Mouse (Mus musculus) hindbrain, embryonic 14.5 days (tissue): ENCODE data around the gene Pglyrp1. TPM values are rescaled to one million over a fixed set of nuclear protein-coding genes. Genes with fewer than 3 reads are reported as not detected.

Source experiments
- ATAC-seq: fragments of 200-750 bp; cut with Nextera tagmentation; 2 replicates; pipeline ENCODE4 v1.8.0; 2017; ENCODE audit warnings: moderate number of reproducible peaks, mild to moderate bottlenecking, moderate TSS enrichment, moderate library complexity; ENCODE audit not compliant: low FRiP score
- DNase-seq: peaks from one replicate; pipeline ENCODE4 v3.0.0-alpha.2; 2015; ENCODE audit warnings: low spot score
- H3K27ac ChIP-seq: fragments of 300-500 bp; sonication (generic); 2 replicates; pipeline ENCODE4 v1.5.1; 2014; ENCODE audit warnings: mild to moderate bottlenecking, moderate library complexity
- H3K27me3 ChIP-seq: fragments of 300-500 bp; sonication (generic); 2 replicates; pipeline ENCODE4 v1.6.1; 2014; ENCODE audit warnings: mild to moderate bottlenecking, low read length, mixed read lengths; ENCODE audit not compliant: control insufficient read depth, insufficient read depth
- H3K36me3 ChIP-seq: fragments of 300-500 bp; sonication (generic); replicated peaks from 2 replicates; pipeline ENCODE4 v1.6.1; 2014; ENCODE audit not compliant: control insufficient read depth, insufficient read depth
- H3K4me1 ChIP-seq: fragments of 300-500 bp; sonication (generic); replicated peaks from 2 replicates; pipeline ENCODE4 v1.6.1; 2014; ENCODE audit warnings: antibody characterized with exemption, low read length, mixed read lengths; ENCODE audit not compliant: control insufficient read depth, insufficient read depth
- H3K4me2 ChIP-seq: fragments of 300-500 bp; sonication (generic); replicated peaks from 2 replicates; pipeline ENCODE4 v1.6.1; 2014; ENCODE audit warnings: mild to moderate bottlenecking, moderate library complexity
- H3K4me3 ChIP-seq: fragments of 300-500 bp; sonication (generic); replicated peaks from 2 replicates; pipeline ENCODE4 v1.5.1; 2014; ENCODE audit warnings: mild to moderate bottlenecking, low read length
- H3K9ac ChIP-seq: fragments of 300-500 bp; sonication (generic); 2 replicates; pipeline ENCODE4 v1.6.1; 2014
- H3K9me3 ChIP-seq: fragments of 300-500 bp; sonication (generic); 2 replicates; pipeline ENCODE4 v1.6.1; 2016; ENCODE audit warnings: low read length; ENCODE audit not compliant: control insufficient read depth
- WGBS: fragments of 180-500 bp; shearing (Covaris S2); extraction: QIAGEN DNeasy Blood & Tissue Kit; methylation state at CpG from one replicate; pipeline ENCODE4 v1.1.7; 2014; 5-methylcytosine and 5-hydroxymethylcytosine counted together
- polyA plus RNA-seq: library from polyadenylated mRNA; unstranded; fragments of >200 nt; fragmentation: Nextera tagmentation; extraction: Ambion mirVana; gene quantifications from 2 replicates; pipeline ENCODE4 v1.2.1, GENCODE M21; 2014

Gene Pglyrp1
- polyA plus RNA-seq, 1 experiment from 2014 or later: 24.5 TPM

- DNase-seq: no peak
- no peak for ATAC-seq
- Histone ChIP-seq H3K27me3 (no peaks in the 10 kb centered on the region), H3K9ac (no peak overlapping the region), H3K9me3 (no peaks in the 10 kb centered on the region), H3K36me3 (no peaks in the 10 kb centered on the region), H3K27ac (no peak overlapping the region), H3K4me2 (no peak overlapping the region), H3K4me1 (no peaks in the 10 kb centered on the region), H3K4me3 (no peak overlapping the region)
- WGBS: 72% methylated on average over 7 of the region's 7 CpGs
Measured at GRCm38 (mm10) chr7:18878691-18879090, 7.6 kb downstream of the Pglyrp1 start.

GRCm38 (mm10) chr7:18883991-18884744 lies 13.0 kb downstream of the Pglyrp1 start:
- WGBS: 68% methylated on average over 9 of the region's 9 CpGs

GRCm38 (mm10) chr7:18884745-18885422 lies 13.8 kb downstream of the Pglyrp1 start:
- H3K36me3 ChIP-seq: no peaks in the 10 kb centered on the region
- ATAC-seq (no peak), DNase-seq (no peak)
- 59% methylated on average over 13 of the region's 13 CpGs for WGBS
- H3K9me3 ChIP-seq: no peaks in the 10 kb centered on the region
- no peak overlapping the region for H3K4me2 ChIP-seq
- H3K4me1 ChIP-seq: no peaks in the 10 kb centered on the region
- H3K9ac ChIP-seq: no peak overlapping the region
- H3K27ac ChIP-seq: 0 out of 2 replicates have a peak overlapping the region, but pooled peaks have one; percentile 26
- no peak overlapping the region for H3K4me3 ChIP-seq
- H3K27me3 ChIP-seq: no peaks in the 10 kb centered on the region

More at GRCm38 (mm10) chr7:18883991-18884744, 13.0 kb downstream of the Pglyrp1 start:
- H3K4me3 ChIP-seq: no peak overlapping the region
- no peaks in the 10 kb centered on the region for H3K36me3 ChIP-seq
- ATAC-seq (no peak), DNase-seq (no peak)
- no peaks in the 10 kb centered on the region for H3K9me3 ChIP-seq
- H3K4me2 ChIP-seq: no peak overlapping the region
- no peaks in the 10 kb centered on the region for H3K4me1 ChIP-seq
- no peak overlapping the region for H3K9ac ChIP-seq
- H3K27me3 ChIP-seq: no peaks in the 10 kb centered on the region
- H3K27ac ChIP-seq: no peak overlapping the region; the same call in 1 of the 2 replicates

GRCm38 (mm10) chr7:18886963-18887362 lies 15.8 kb downstream of the Pglyrp1 start:
- DNase-seq (no peak), ATAC-seq (no peak)
- Histone ChIP-seq H3K36me3 (no peaks in the 10 kb centered on the region), H3K4me3 (no peak overlapping the region), H3K27ac (no peak overlapping the region), H3K9ac (no peak overlapping the region), H3K27me3 (no peaks in the 10 kb centered on the region), H3K9me3 (no peaks in the 10 kb centered on the region), H3K4me2 (no peak overlapping the region), H3K4me1 (no peaks in the 10 kb centered on the region)
- WGBS: 95% methylated on average over 1 of the region's 1 CpGs

- Histone ChIP-seq H3K9ac (no peak overlapping the region), H3K36me3 (no peaks in the 10 kb centered on the region), H3K27me3 (no peaks in the 10 kb centered on the region), H3K4me1 (peaks cover 14% of the 10 kb centered on the region), H3K4me3 (no peak overlapping the region), H3K4me2 (no peak overlapping the region), H3K9me3 (no peaks in the 10 kb centered on the region), H3K27ac (no peak overlapping the region)
- ATAC-seq: no peak
- WGBS: 93% methylated on average over 8 of the region's 8 CpGs
- DNase-seq: no peak
Measured at GRCm38 (mm10) chr7:18890848-18891247, 19.7 kb downstream of the Pglyrp1 start.

- 22% methylated on average over 33 of the region's 33 CpGs for WGBS
- H3K4me3 ChIP-seq: peak overlapping the region; percentile 36
- H3K36me3 ChIP-seq: no peaks in the 10 kb centered on the region
- ATAC-seq (peak; percentile 67), DNase-seq (peak; percentile 93)
- H3K9me3 ChIP-seq: no peaks in the 10 kb centered on the region
- peak overlapping the region; percentile 87 for H3K4me2 ChIP-seq
- no peak overlapping the region for H3K27ac ChIP-seq
- no peaks in the 10 kb centered on the region for H3K27me3 ChIP-seq
- H3K9ac ChIP-seq: peak overlapping the region; percentile 58
- H3K4me1 ChIP-seq: peaks cover 14% of the 10 kb centered on the region
Measured at GRCm38 (mm10) chr7:18891872-18892599, 20.9 kb downstream of the Pglyrp1 start.

GRCm38 (mm10) chr7:18893009-18893408 lies 21.9 kb downstream of the Pglyrp1 start:
- peaks cover 14% of the 10 kb centered on the region for H3K4me1 ChIP-seq
- ATAC-seq (peak; percentile 32; the same call in 1 of the 2 replicates), DNase-seq (no peak)
- no peak overlapping the region for H3K27ac ChIP-seq
- H3K27me3 ChIP-seq: no peaks in the 10 kb centered on the region
- WGBS: 32% methylated on average over 26 of the region's 27 CpGs
- no peaks in the 10 kb centered on the region for H3K9me3 ChIP-seq
- peak overlapping the region; percentile 58 for H3K9ac ChIP-seq
- H3K4me3 ChIP-seq: peak overlapping the region; percentile 36
- H3K4me2 ChIP-seq: peak overlapping the region; percentile 87
- no peaks in the 10 kb centered on the region for H3K36me3 ChIP-seq

- Histone ChIP-seq H3K27me3 (no peaks in the 10 kb centered on the region), H3K27ac (0 out of 2 replicates have a peak overlapping the region, but pooled peaks have one; percentile 22)
Measured at GRCm38 (mm10) chr7:18893651-18894430, 22.7 kb downstream of the Pglyrp1 start.

More at GRCm38 (mm10) chr7:18893651-18894430, 22.7 kb downstream of the Pglyrp1 start:
- Histone ChIP-seq H3K36me3 (no peaks in the 10 kb centered on the region), H3K4me2 (peak overlapping the region; percentile 87), H3K9ac (peak overlapping the region; percentile 58), H3K4me3 (peak overlapping the region; percentile 36), H3K9me3 (no peaks in the 10 kb centered on the region), H3K4me1 (peaks cover 14% of the 10 kb centered on the region)
- DNase-seq (peak; percentile 31), ATAC-seq (peak; percentile 26; the same call in 1 of the 2 replicates)
- WGBS: under 1% methylated on average over 40 of the region's 41 CpGs
